Mouse (Mus musculus) Muller cell, postnatal 12 days (primary cell): ENCODE measurements around the gene Nmnat1.
"Not testable (repeated sequence)": the region's sequence is repeated elsewhere in the genome, so short reads cannot be mapped to it uniquely, and the experiment has no call there.

Experiments used
- DNase-seq: peaks from one replicate; pipeline ENCODE4 v3.0.0-alpha.2; 2015; ENCODE audit errors: inconsistent ontology term

Nmnat1 gene

GRCm38 (mm10) chr4:149489415-149490240 lies 4.6 kb upstream of the Nmnat1 start:
- DNase-seq, result no peak

GRCm38 (mm10) chr4:149487729-149488128 lies 2.7 kb upstream of the Nmnat1 start:
- no peak for DNase-seq

- peak; percentile 52 for DNase-seq
Measured at GRCm38 (mm10) chr4:149485825-149486206, 814 bp upstream of the Nmnat1 start.

GRCm38 (mm10) chr4:149484566-149484965 lies 436 bp downstream of the Nmnat1 start:
- DNase-seq, result no peak

GRCm38 (mm10) chr4:149477078-149477477 lies 7.9 kb downstream of the Nmnat1 start, which contains the start of gene Tmem274:
Gene Tmem274, plus strand, starts transcription at chr4:149477378.
- no peak for DNase-seq

GRCm38 (mm10) chr4:149475096-149475495 lies 9.9 kb downstream of the Nmnat1 start:
- no peak for DNase-seq

- DNase-seq, result no peak
Measured at GRCm38 (mm10) chr4:149469557-149469956, 15.4 kb downstream of the Nmnat1 start.

GRCm38 (mm10) chr4:149463435-149463950 lies 21.5 kb downstream of the Nmnat1 start:
- DNase-seq, result no peak

GRCm38 (mm10) chr4:149462305-149462971 lies 22.6 kb downstream of the Nmnat1 start:
- no peak for DNase-seq

GRCm38 (mm10) chr4:149461579-149462304 lies 23.3 kb downstream of the Nmnat1 start:
- no peak for DNase-seq

GRCm38 (mm10) chr4:149460475-149460874 lies 24.5 kb downstream of the Nmnat1 start:
- not testable (repeated sequence) for DNase-seq

- peak; percentile 65 for DNase-seq
Measured at GRCm38 (mm10) chr4:149459425-149459824, 25.6 kb downstream of the Nmnat1 start.

GRCm38 (mm10) chr4:149458526-149458925 lies 26.5 kb downstream of the Nmnat1 start:
- DNase-seq, result peak; percentile 93

- peak; percentile 31 for DNase-seq
Measured at GRCm38 (mm10) chr4:149457831-149458430, 27.1 kb downstream of the Nmnat1 start.

GRCm38 (mm10) chr4:149457163-149457562 lies 27.8 kb downstream of the Nmnat1 start:
- DNase-seq, result not testable (repeated sequence)

GRCm38 (mm10) chr4:149454879-149455278 lies 30.1 kb downstream of the Nmnat1 start, which contains the start of gene Rbp7:
Gene Rbp7, minus strand, starts transcription at chr4:149454978.
- no peak for DNase-seq

- no peak for DNase-seq
Measured at GRCm38 (mm10) chr4:149454263-149454662, 30.7 kb downstream of the Nmnat1 start.

- no peak for DNase-seq
Measured at GRCm38 (mm10) chr4:149453656-149454055, 31.3 kb downstream of the Nmnat1 start.

- no peak for DNase-seq
Measured at GRCm38 (mm10) chr4:149450636-149451035, 34.4 kb downstream of the Nmnat1 start.

- DNase-seq, result no peak
Measured at GRCm38 (mm10) chr4:149446309-149446708, 38.7 kb downstream of the Nmnat1 start.

GRCm38 (mm10) chr4:149445868-149446267 lies 39.1 kb downstream of the Nmnat1 start:
- DNase-seq, result no peak
